Mouse (Mus musculus): ENCODE results near the gene Mustn1.

Mustn1 gene

GRCm38 (mm10) chr14:30878958-30879571 is at the start of gene Mustn1:
Gene Mustn1 (plus strand): TSS chr14:30879200.
- DNase-seq, result no peak

GRCm38 (mm10) chr14:30837416-30837996 is 41.5 kb upstream of the Mustn1 start:
- DNase-seq, result no peak

GRCm38 (mm10) chr14:30843701-30844100 is 35.3 kb upstream of the Mustn1 start:
- no peak for DNase-seq

- DNase-seq, result no peak
Observed at GRCm38 (mm10) chr14:30850504-30850903, 28.5 kb upstream of the Mustn1 start.

- DNase-seq, result no peak
Observed at GRCm38 (mm10) chr14:30852325-30852724, 26.7 kb upstream of the Mustn1 start.

- no peak for DNase-seq
Observed at GRCm38 (mm10) chr14:30855316-30855715, 23.7 kb upstream of the Mustn1 start.

- DNase-seq, result no peak
Observed at GRCm38 (mm10) chr14:30856885-30857507, 22.0 kb upstream of the Mustn1 start.

GRCm38 (mm10) chr14:30857990-30858389 is 21.0 kb upstream of the Mustn1 start:
- DNase-seq, result no peak

GRCm38 (mm10) chr14:30861421-30862125 is 17.4 kb upstream of the Mustn1 start:
- no peak for DNase-seq

- DNase-seq, result no peak
Observed at GRCm38 (mm10) chr14:30862368-30862767, 16.6 kb upstream of the Mustn1 start.

GRCm38 (mm10) chr14:30865311-30865710 is 13.7 kb upstream of the Mustn1 start:
- no peak for DNase-seq

GRCm38 (mm10) chr14:30867042-30867441 is 12.0 kb upstream of the Mustn1 start:
- DNase-seq, result peak; percentile 86

- no peak for DNase-seq
Observed at GRCm38 (mm10) chr14:30868826-30869225, 10.2 kb upstream of the Mustn1 start.

GRCm38 (mm10) chr14:30869391-30869801 is 9.6 kb upstream of the Mustn1 start:
- no peak for DNase-seq

GRCm38 (mm10) chr14:30870206-30871147 is 8.5 kb upstream of the Mustn1 start:
- DNase-seq, result no peak

- no peak for DNase-seq
Observed at GRCm38 (mm10) chr14:30874095-30874700, 4.8 kb upstream of the Mustn1 start.

- DNase-seq, result no peak
Observed at GRCm38 (mm10) chr14:30875130-30875865, 3.7 kb upstream of the Mustn1 start.

- no peak for DNase-seq
Observed at GRCm38 (mm10) chr14:30875955-30876354, 3.0 kb upstream of the Mustn1 start.

GRCm38 (mm10) chr14:30876451-30876850 is 2.5 kb upstream of the Mustn1 start:
- no peak for DNase-seq

GRCm38 (mm10) chr14:30877827-30878226 is 1.2 kb upstream of the Mustn1 start:
- no peak for DNase-seq

- no peak for DNase-seq
Observed at GRCm38 (mm10) chr14:30879794-30880193, 794 bp downstream of the Mustn1 start.
